In the genomic region with DNA sequence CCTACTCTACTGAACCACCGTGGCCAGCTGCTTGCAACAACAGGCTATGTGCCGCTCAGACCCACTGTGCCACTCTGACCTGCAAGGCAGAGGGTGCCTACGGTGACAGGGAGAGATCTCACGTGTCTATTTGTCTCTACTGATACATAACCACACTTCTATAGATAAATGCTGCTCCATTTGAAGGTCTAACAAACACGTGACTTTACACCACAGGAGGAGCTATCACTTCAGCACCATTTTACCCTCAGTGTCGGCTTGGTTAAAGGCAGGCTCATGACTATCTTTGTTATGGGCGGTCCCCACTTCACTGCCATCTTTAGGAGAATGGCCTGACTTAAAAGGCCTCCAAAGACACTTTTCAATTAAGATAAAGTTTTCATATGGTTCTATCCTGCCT, we compare ENCODE assay signal across 13 mouse cellular contexts. TPM values are rescaled to one million over a fixed set of nuclear protein-coding genes. Genes with fewer than 3 reads are reported as not detected.
DNase-seq lines count a peak whose midpoint lies in the region; ATAC-seq and TF ChIP-seq lines count a peak whose summit lies in the region.
"Had no signal": no experiment of that assay in that cellular context is flagged by ENCODE, and none has a peak within 500 bp of the region (broad histone marks: within the 10 kb centered on the region; RNA-seq: fewer than 3 reads in every experiment).

No protein-coding gene starts in this region.

- H3K9ac ChIP-seq in liver, postnatal 0 days (replicated peaks), result no peak overlapping the region
- no peak overlapping the region for H3K9ac ChIP-seq in embryonic facial prominence, embryonic 14.5 days (ENCODE audit: low read depth, low read length)
- H3K9ac ChIP-seq: lung, embryonic 15.5 days had no signal

- no peaks in the 10 kb centered on the region for H3K36me3 ChIP-seq in liver, postnatal 0 days (replicated peaks; ENCODE audit: insufficient read depth, low read length)
- H3K36me3 ChIP-seq in embryonic facial prominence, embryonic 14.5 days (ENCODE audit: control insufficient read depth, insufficient read depth, low read length), result no peaks in the 10 kb centered on the region
- H3K36me3 ChIP-seq: heart, embryonic 10.5 days; lung, embryonic 15.5 days had no signal

- H3K9me3 ChIP-seq in liver, postnatal 0 days (ENCODE audit: low read length), result no peaks in the 10 kb centered on the region
- H3K9me3 ChIP-seq in embryonic facial prominence, embryonic 14.5 days (ENCODE audit: control insufficient read depth, low read length), result no peaks in the 10 kb centered on the region
- H3K9me3 ChIP-seq: heart, embryonic 10.5 days; lung, embryonic 15.5 days had no signal

- TF ChIP-seq EP300 in liver, postnatal 0 days (IDR thresholded peaks at IDR 0.05; ENCODE audit: low read depth), result no peak

- no peaks in the 10 kb centered on the region for H3K27me3 ChIP-seq in liver, postnatal 0 days (ENCODE audit: insufficient read depth, low read length)
- H3K27me3 ChIP-seq in embryonic facial prominence, embryonic 14.5 days (replicated peaks; ENCODE audit: control insufficient read depth, insufficient read depth, low read length), result no peaks in the 10 kb centered on the region
- H3K27me3 ChIP-seq: lung, embryonic 15.5 days had no signal

- ATAC-seq in liver, postnatal 0 days, result no peak
- no peak for ATAC-seq in embryonic facial prominence, embryonic 14.5 days (ENCODE audit: low read depth)
- ATAC-seq in megakaryocyte progenitor cell, adult 5-6 weeks (replicated peaks; ENCODE audit: poor library complexity), result peak; percentile 95
- ATAC-seq in monocyte, adult 5-6 weeks (replicated peaks; ENCODE audit: insufficient number of reproducible peaks, low FRiP score, low TSS enrichment, poor library complexity, severe bottlenecking), result no peak
- ATAC-seq: forebrain, embryonic 16.5 days had no signal

- TF ChIP-seq CTCF in liver, postnatal 0 days (IDR thresholded peaks at IDR 0.05; ENCODE audit: low read depth), result no peak

- peaks cover 2% of the 10 kb centered on the region; the same call in 1 of the 2 replicates for H3K4me1 ChIP-seq in liver, postnatal 0 days (ENCODE audit: insufficient read depth)
- H3K4me1 ChIP-seq in embryonic facial prominence, embryonic 14.5 days (ENCODE audit: control insufficient read depth, insufficient read depth, low read length), result no peaks in the 10 kb centered on the region
- H3K4me1 ChIP-seq: lung, embryonic 15.5 days had no signal

- H3K27ac ChIP-seq in liver, postnatal 0 days (ENCODE audit: low read depth), result no peak overlapping the region
- H3K27ac ChIP-seq in embryonic facial prominence, embryonic 14.5 days (replicated peaks; ENCODE audit: low read depth, low read length), result no peak overlapping the region
- H3K27ac ChIP-seq: heart, embryonic 10.5 days; lung, embryonic 15.5 days had no signal

- H3K4me2 ChIP-seq in liver, postnatal 0 days (ENCODE audit: low read depth, low read length), result no peak overlapping the region
- H3K4me2 ChIP-seq in embryonic facial prominence, embryonic 14.5 days (ENCODE audit: low read depth, low read length), result no peak overlapping the region
- H3K4me2 ChIP-seq: lung, embryonic 15.5 days had no signal

- 15% methylated on average over 7 of the region's 7 CpGs for WGBS in liver, postnatal 0 days (ENCODE audit: insufficient replicate concordance)
- WGBS in embryonic facial prominence, embryonic 14.5 days, result 28% methylated on average over 7 of the region's 7 CpGs

- H3K4me3 ChIP-seq in liver, postnatal 0 days (ENCODE audit: low read depth, low read length), result no peak overlapping the region
- H3K4me3 ChIP-seq in embryonic facial prominence, embryonic 14.5 days (ENCODE audit: low read depth, low read length), result no peak overlapping the region
- H3K4me3 ChIP-seq: heart, embryonic 10.5 days; lung, embryonic 15.5 days had no signal

- peak; percentile 20 for DNase-seq in liver
- DNase-seq in liver, postnatal 0 days, result no peak
- DNase-seq in MEL-GATA-1-ER (ENCODE audit: extremely low read depth, low read depth), result peak; percentile 70
- DNase-seq in embryonic facial prominence, embryonic 14.5 days (ENCODE audit: low spot score), result peak; percentile 55
- no peak for DNase-seq in adrenal gland, adult (ENCODE audit: inconsistent age in 2 of 2, low spot score in 1 of 2)
- DNase-seq: thymus, adult 18-20 months had no signal

RNA-seq across cellular contexts. Expression of a gene that starts 7.0 kb away (rescaled TPM):
- polyA plus RNA-seq in liver, postnatal 0 days (2015; fragmentation: Nextera tagmentation; extraction: Ambion mirVana), result 10.3 and 13.0 TPM in 2 replicates
- 42.3 and 48.4 TPM in 2 replicates for polyA plus RNA-seq in embryonic facial prominence, embryonic 14.5 days (2014; fragmentation: Nextera tagmentation; extraction: Ambion mirVana)
- 11.8 and 14.3 TPM in 2 replicates for total RNA-seq in megakaryocyte progenitor cell, adult 5-6 weeks (2015)
- 18.5 and 26.2 TPM in 2 replicates for total RNA-seq in megakaryocyte progenitor cell, adult 5-6 weeks (2017)
- 42.8 to 82.0 TPM (median 46.1 TPM) in 3 replicates for total RNA-seq in monocyte, adult 5-6 weeks (2017)

RNA-seq across cellular contexts. Expression of a gene that starts 11.3 kb away (rescaled TPM):
- not detected in 2 replicates for polyA plus RNA-seq in liver, postnatal 0 days (2015; fragmentation: Nextera tagmentation; extraction: Ambion mirVana)
- not detected in 2 replicates for polyA plus RNA-seq in embryonic facial prominence, embryonic 14.5 days (2014; fragmentation: Nextera tagmentation; extraction: Ambion mirVana)
- total RNA-seq in megakaryocyte progenitor cell, adult 5-6 weeks (2015), result 0.05 TPM in 1 of 2 replicates, not detected in the other
- total RNA-seq in megakaryocyte progenitor cell, adult 5-6 weeks (2017), result not detected in 2 replicates
- total RNA-seq in monocyte, adult 5-6 weeks (2017), result not detected in 3 replicates
- total RNA-seq: layer of hippocampus, postnatal 25 days had no signal
- polyA plus RNA-seq: brain, embryonic 14.5 days; forebrain, embryonic 16.5 days; heart, embryonic 10.5 days; lung, embryonic 15.5 days had no signal

RNA-seq across cellular contexts. Expression of a gene that starts 27.5 kb away (rescaled TPM):
- 0.02 and 0.15 TPM in 2 replicates for polyA plus RNA-seq in liver, postnatal 0 days (2015; fragmentation: Nextera tagmentation; extraction: Ambion mirVana)
- 0.22 TPM in 1 of 2 replicates, not detected in the other for polyA plus RNA-seq in embryonic facial prominence, embryonic 14.5 days (2014; fragmentation: Nextera tagmentation; extraction: Ambion mirVana)
- total RNA-seq in megakaryocyte progenitor cell, adult 5-6 weeks (2015), result not detected in 2 replicates
- total RNA-seq in megakaryocyte progenitor cell, adult 5-6 weeks (2017), result not detected in 2 replicates
- not detected in 3 replicates for total RNA-seq in monocyte, adult 5-6 weeks (2017)
- polyA plus RNA-seq: lung, embryonic 15.5 days had no signal

RNA-seq across cellular contexts. Expression of a gene that starts 29.5 kb away (rescaled TPM):
- polyA plus RNA-seq in liver, postnatal 0 days (2015; fragmentation: Nextera tagmentation; extraction: Ambion mirVana), result not detected in 2 replicates
- polyA plus RNA-seq in embryonic facial prominence, embryonic 14.5 days (2014; fragmentation: Nextera tagmentation; extraction: Ambion mirVana), result 0.04 and 0.06 TPM in 2 replicates
- total RNA-seq in megakaryocyte progenitor cell, adult 5-6 weeks (2015), result not detected in 2 replicates
- not detected in 2 replicates for total RNA-seq in megakaryocyte progenitor cell, adult 5-6 weeks (2017)
- 0.19 TPM in 1 of 3 replicates, not detected in the others for total RNA-seq in monocyte, adult 5-6 weeks (2017)
- polyA plus RNA-seq: forebrain, embryonic 16.5 days; heart, embryonic 10.5 days; lung, embryonic 15.5 days had no signal

RNA-seq across cellular contexts. Expression of a gene that starts 48.9 kb away (rescaled TPM):
- polyA plus RNA-seq in liver, postnatal 0 days (2015; fragmentation: Nextera tagmentation; extraction: Ambion mirVana), result not detected in 2 replicates
- polyA plus RNA-seq in embryonic facial prominence, embryonic 14.5 days (2014; fragmentation: Nextera tagmentation; extraction: Ambion mirVana), result not detected in 2 replicates
- total RNA-seq in megakaryocyte progenitor cell, adult 5-6 weeks (2015), result not detected in 2 replicates
- total RNA-seq in megakaryocyte progenitor cell, adult 5-6 weeks (2017), result not detected in 2 replicates
- total RNA-seq in monocyte, adult 5-6 weeks (2017), result not detected in 3 replicates
- total RNA-seq: layer of hippocampus, postnatal 25 days had no signal
- polyA plus RNA-seq: forebrain, embryonic 16.5 days; heart, embryonic 10.5 days; lung, embryonic 15.5 days had no signal

Comparison
In these comparisons a context has a peak if more than half of its experiments do, and no peak if none do; other contexts are left out.
1. DNase-seq: peak in liver (single experiment), MEL-GATA-1-ER (single experiment) and embryonic facial prominence, embryonic 14.5 days (single experiment); none in liver, postnatal 0 days (single experiment) and adrenal gland, adult (0 of 2).